Mouse (Mus musculus) mature B cell (primary cell): Measurements from ENCODE around the gene Tmppe.

ENCODE experiments used
- in situ Hi-C: fragments of 300-500 bp; cut with MboI; formaldehyde crosslinking; loops from 2 replicates; pipeline ENCODE4 v1.14.3; 2019

Tmppe gene

DNA sequence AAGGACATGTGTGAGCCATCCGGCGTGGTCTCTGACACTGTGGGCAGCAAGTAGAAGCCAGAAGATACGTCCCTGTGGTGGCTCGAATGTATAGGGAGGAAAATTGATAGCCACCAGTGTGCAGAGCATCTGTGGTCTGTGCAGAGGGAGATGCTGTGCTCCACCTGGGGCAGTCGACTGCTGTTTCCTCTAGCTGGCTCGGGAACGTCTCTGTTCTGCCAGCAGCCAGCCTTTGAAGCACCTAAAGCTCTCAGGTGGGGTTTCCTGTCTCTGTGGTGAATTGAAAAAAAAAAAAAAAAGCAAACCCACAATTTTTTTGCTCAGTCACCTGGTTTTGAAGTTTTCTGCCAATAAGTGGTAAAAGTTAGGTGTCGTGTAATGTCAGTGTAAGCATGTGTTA is 42.4 kb downstream of the Tmppe start:
- in situ Hi-C loops: no loop called here

DNA sequence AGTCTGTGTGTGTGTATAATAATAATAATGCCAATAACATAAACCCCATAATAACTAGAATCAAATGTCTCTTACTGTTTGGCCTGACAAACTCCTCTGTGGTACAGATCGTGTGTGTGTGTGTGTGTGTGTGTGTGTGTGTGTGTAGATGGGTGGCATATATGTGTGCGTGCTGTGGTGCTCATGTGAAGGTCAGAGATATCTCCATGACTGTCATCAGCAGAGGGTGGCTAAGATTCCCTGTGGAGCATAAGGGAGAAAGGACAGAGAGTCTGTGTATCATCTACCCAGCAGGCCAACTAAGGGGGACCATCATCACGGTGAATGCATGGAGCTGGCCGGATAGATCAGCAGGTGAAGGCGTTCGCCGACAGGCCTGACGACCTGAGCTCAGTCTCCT is 46.0 kb downstream of the Tmppe start:
- in situ Hi-C loops: no loop called here

DNA sequence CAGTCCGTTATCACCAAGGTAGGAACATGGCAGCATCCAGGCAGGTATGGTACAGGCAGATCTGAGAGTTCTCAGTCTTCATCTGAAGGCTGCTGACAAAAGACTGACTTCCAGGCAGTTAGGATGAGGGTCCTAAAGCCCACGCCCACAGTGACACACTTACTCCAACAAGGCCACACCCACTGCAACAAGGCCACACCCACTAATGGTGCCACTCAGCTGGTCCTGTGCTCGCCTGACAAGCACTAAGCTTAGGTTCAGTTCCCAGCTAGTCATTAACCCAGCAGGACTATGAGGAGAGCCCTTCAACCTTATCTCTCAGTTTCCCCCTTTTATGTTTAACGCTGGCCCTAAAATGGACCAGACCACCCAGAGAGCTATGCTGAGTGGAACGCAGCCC is 47.8 kb downstream of the Tmppe start:
- in situ Hi-C loops: no loop called here

DNA sequence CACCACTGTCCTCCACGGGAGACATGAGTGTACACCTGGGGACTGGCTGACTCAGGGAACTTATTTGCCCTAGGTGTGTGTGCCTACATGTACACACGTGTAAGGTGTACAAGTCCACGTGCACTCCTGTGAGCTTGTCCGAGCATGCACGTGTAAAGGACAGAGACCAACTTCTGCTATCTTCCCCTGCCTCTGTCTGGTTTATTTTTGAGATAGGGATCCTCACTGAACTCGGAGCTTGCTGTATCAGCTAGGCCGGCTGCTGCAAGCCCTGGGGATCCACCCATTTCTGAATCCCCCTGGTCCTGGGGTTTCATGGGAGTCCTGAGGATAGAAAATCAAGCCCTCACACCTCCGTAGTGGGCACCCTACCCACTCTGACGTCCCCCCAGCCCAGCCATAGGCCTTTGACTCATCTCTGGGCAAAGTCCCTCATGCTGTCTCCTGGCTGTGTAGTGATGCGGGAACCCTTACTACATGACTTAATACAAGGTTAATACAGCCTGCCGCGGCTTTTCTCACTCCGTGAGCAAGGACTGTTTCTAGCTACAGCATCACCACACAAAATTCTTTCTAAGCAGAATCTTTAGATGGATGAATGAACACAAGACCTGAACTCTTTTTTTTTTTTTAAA is 48.3 kb downstream of the Tmppe start:
- in situ Hi-C loops: no loop called here

DNA sequence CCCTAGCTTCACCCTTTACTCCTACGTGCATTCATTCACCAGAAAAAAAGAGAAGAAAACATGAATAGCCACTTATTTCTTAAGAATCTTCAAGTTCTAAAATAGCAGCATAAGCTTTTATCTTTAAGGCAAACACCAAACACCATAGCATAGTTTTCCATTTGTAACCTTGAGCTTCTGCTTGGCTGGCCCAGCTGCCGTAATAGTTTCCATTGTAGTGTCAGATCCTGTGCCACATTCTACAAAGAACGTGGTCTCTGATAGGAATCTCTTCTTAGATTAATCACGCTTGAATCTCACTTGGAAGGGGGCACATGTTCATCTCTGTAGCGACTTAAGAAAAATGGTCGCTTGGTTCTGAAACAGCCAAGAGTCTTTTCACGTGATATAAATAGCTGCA is 50.7 kb downstream of the Tmppe start:
- in situ Hi-C loops: no loop called here

DNA sequence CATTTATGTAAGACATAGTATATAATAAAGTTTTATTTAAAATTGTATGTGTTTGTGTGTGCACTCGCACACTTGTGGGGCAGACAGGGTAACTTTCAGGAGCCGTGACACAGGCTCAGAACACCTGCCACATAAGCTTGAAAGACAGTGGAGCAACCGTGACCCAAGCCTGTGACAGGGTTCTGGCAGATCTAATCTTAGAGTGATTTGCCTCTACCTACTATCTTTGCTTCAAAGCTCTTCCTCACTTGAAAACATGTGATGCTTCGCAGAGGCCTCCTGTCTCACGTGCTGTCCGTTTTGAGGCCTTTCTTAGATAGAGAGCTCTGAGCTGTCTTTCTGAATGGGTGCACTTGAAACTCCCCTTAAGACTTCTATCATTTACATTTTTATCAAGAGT is 51.5 kb downstream of the Tmppe start:
- in situ Hi-C loops: no loop called here

DNA sequence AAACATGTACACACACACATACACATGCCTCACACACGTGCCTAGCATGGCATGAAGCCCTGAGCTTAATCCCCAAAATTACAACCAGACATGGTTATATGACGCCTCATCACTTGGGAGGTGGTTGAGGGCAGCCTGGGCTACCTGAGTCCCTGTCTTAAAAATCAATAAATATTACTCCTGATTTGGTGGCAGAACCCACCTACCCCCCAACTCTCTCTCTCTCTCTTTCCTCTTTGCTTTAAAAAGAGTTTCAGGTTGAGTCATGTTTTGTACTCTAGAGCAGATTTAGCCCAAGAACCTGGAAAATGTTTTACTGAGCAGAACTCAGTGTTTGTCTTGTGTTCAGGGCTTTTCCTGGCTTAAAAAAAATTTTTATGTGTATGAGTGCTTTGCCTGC is 54.5 kb downstream of the Tmppe start:
- in situ Hi-C loops: no loop called here
